Mouse (Mus musculus): ENCODE data around the gene Osbpl9.

DNA sequence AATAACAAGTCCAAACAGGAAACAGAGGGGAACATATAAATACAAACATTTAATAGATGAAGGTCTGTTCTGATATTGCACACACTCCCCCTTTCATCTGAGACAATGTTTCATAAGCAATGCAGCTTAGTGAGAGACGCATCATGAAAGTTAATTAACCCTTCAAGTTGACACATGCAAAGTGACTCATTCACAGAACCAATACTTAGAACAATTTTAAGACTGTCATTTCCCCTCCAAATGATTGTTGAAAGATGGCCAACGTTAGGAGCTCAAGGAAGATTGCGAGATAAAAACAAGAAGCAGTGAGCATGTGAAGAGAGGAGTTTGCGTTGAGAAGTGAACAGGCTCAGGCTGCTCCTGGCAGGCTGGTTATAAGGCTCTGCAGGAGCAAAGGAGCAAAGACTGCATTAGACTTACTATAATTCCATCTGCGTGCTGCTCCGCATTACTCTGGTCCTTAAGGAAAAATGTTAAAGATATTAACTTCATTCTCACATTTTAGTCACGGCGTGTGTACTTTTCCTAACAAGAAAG, 110.8 kb downstream of the Osbpl9 start:
- TF ChIP-seq CTCF (IDR thresholded peaks at IDR 0.05; ENCODE audit: extremely low read depth, insufficient read depth, insufficient read length, insufficient replicate concordance): no peak
- no peak for TF ChIP-seq POLR2A (IDR thresholded peaks at IDR 0.05; ENCODE audit: low read depth, low read length)

All from spleen, adult 2 months (tissue).